Mouse (Mus musculus): ENCODE data around the gene Slc5a2. TPM values are rescaled to one million over a fixed set of nuclear protein-coding genes. Genes with fewer than 3 reads are reported as not detected.

Gene Slc5a2
- polyA plus RNA-seq, 1 experiment, result not detected

GRCm38 (mm10) chr7:128319140-128319539, 53.7 kb downstream of the Slc5a2 start:
- TF ChIP-seq MYOD1 (IDR thresholded peaks at IDR 0.05; ENCODE audit: control insufficient read depth in 1 of 3, insufficient read length in 2 of 3, low read depth in 2 of 3) (peak in 2 of 3 experiments; percentile 53 to 56), POLR2A (IDR thresholded peaks at IDR 0.05; ENCODE audit: insufficient read length, low read depth) (no peak), MYOG (IDR thresholded peaks at IDR 0.05; ENCODE audit: control insufficient read depth in 1 of 3, insufficient read depth in 1 of 3, insufficient read length in 2 of 3, low read depth in 2 of 3) (peak in 2 of 3 experiments; percentile 50 to 56)
- H3K36me3 ChIP-seq (ENCODE audit: control insufficient read depth, insufficient read depth), result no peaks in the 10 kb centered on the region
- no peak overlapping the region for H3K4me3 ChIP-seq
- H3ac ChIP-seq (ENCODE audit: control insufficient read depth, insufficient read length), result no peak overlapping the region
- H3K4me2 ChIP-seq (ENCODE audit: low read depth), result peak overlapping the region; percentile 2
- no peaks in the 10 kb centered on the region for H3K79me2 ChIP-seq (ENCODE audit: control insufficient read depth, insufficient read depth)
- no peaks in the 10 kb centered on the region for H3K27me3 ChIP-seq (ENCODE audit: control insufficient read depth, insufficient read depth, insufficient read length)

DNA sequence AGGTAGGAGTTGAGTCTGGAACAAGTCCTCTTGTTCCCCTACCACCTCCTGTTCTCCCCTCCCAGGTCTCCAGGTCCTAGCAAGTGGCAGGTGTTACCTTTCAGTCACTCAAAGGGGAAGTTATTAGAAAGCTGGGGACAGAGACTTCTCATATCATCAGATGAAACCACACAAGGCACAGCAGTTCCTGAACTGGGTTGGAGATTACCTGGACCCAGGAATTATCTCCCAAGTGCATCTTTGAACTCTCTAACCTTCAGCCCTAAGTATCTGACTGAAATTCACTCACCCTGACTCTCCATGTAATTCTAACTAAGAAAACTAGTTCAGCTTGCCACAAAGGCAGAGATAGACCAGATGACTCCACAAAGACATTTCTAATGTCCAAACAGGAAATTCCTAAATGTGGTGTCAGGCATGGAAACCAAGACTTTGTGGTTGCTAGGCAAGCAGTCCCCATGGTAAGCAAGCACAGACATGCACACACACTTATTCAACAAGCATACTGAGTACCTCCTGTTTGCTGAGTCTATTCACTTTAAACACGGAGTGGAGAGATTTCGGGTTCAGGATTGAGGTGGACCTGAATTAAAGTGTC, 54.9 kb downstream of the Slc5a2 start:
- Histone ChIP-seq H3K27me3 (ENCODE audit: control insufficient read depth, insufficient read depth, insufficient read length) (no peaks in the 10 kb centered on the region), H3K4me2 (ENCODE audit: low read depth) (peak overlapping the region; percentile 55), H3K36me3 (ENCODE audit: control insufficient read depth, insufficient read depth) (no peaks in the 10 kb centered on the region), H3K4me3 (no peak overlapping the region), H3K79me2 (ENCODE audit: control insufficient read depth, insufficient read depth) (no peaks in the 10 kb centered on the region), H3ac (ENCODE audit: control insufficient read depth, insufficient read length) (no peak overlapping the region)
- no peak for TF ChIP-seq REST (IDR thresholded peaks at IDR 0.05; ENCODE audit: insufficient read depth, insufficient read length)
- no peak for TF ChIP-seq POLR2AphosphoS2 (IDR thresholded peaks at IDR 0.05; ENCODE audit: insufficient read length, low read depth)
- no peak for TF ChIP-seq SRF (IDR thresholded peaks at IDR 0.05; ENCODE audit: control insufficient read depth, insufficient read length, low read depth)
- TF ChIP-seq TCF12 (IDR thresholded peaks at IDR 0.05; ENCODE audit: insufficient read depth, poor library complexity, severe bottlenecking), result no peak
- TF ChIP-seq TCF3 (IDR thresholded peaks at IDR 0.05; ENCODE audit: insufficient read length, low read depth), result no peak
- TF ChIP-seq MYOD1 (IDR thresholded peaks at IDR 0.05; ENCODE audit: control insufficient read depth in 1 of 3, insufficient read length in 2 of 3, low read depth in 2 of 3), result no peak
- no peak for TF ChIP-seq POLR2A (IDR thresholded peaks at IDR 0.05; ENCODE audit: insufficient read length, low read depth)
- TF ChIP-seq MYOG (IDR thresholded peaks at IDR 0.05; ENCODE audit: control insufficient read depth in 1 of 3, insufficient read depth in 1 of 3, insufficient read length in 2 of 3, low read depth in 2 of 3), result no peak
- no peak for TF ChIP-seq MAX (IDR thresholded peaks at IDR 0.05; ENCODE audit: low read depth)
- no peak for TF ChIP-seq USF1 (IDR thresholded peaks at IDR 0.05; ENCODE audit: low read depth)
- TF ChIP-seq CEBPB (IDR thresholded peaks at IDR 0.05; ENCODE audit: insufficient read depth, poor library complexity, severe bottlenecking), result no peak
- no peak for TF ChIP-seq E2F4 (IDR thresholded peaks at IDR 0.05; ENCODE audit: insufficient read depth)

DNA sequence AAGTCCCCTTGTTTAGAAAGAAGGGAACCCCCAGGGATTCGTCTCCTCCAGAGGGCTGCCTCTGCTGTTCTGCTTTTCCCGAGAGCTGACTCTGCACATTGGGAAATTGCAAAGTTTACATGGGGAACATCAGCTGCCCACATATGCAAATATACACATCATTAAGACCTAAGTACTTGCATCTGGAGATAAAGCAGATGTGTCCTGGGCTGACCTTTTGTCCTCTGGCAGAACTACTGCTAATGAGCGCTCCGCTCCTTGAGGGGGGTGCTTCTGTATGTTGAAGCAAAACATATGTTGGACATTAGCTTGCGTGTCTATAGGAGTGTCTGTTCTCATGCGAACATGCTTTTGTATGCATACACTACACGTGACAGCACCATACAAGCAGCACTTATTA, 55.8 kb downstream of the Slc5a2 start:
- TF ChIP-seq MAX (IDR thresholded peaks at IDR 0.05; ENCODE audit: low read depth), result no peak
- no peak for TF ChIP-seq REST (IDR thresholded peaks at IDR 0.05; ENCODE audit: insufficient read depth, insufficient read length)
- no peak for TF ChIP-seq POLR2A (IDR thresholded peaks at IDR 0.05; ENCODE audit: insufficient read length, low read depth)
- TF ChIP-seq MYOD1 (IDR thresholded peaks at IDR 0.05; ENCODE audit: control insufficient read depth in 1 of 3, insufficient read length in 2 of 3, low read depth in 2 of 3), result no peak
- TF ChIP-seq POLR2AphosphoS2 (IDR thresholded peaks at IDR 0.05; ENCODE audit: insufficient read length, low read depth), result no peak
- TF ChIP-seq MYOG (IDR thresholded peaks at IDR 0.05; ENCODE audit: control insufficient read depth in 1 of 3, insufficient read depth in 1 of 3, insufficient read length in 2 of 3, low read depth in 2 of 3), result no peak
- TF ChIP-seq CEBPB (IDR thresholded peaks at IDR 0.05; ENCODE audit: insufficient read depth, poor library complexity, severe bottlenecking), result no peak
- TF ChIP-seq TCF3 (IDR thresholded peaks at IDR 0.05; ENCODE audit: insufficient read length, low read depth), result no peak
- no peak for TF ChIP-seq SRF (IDR thresholded peaks at IDR 0.05; ENCODE audit: control insufficient read depth, insufficient read length, low read depth)
- Histone ChIP-seq H3K4me2 (ENCODE audit: low read depth) (no peak overlapping the region), H3K27me3 (ENCODE audit: control insufficient read depth, insufficient read depth, insufficient read length) (no peaks in the 10 kb centered on the region), H3K36me3 (ENCODE audit: control insufficient read depth, insufficient read depth) (no peaks in the 10 kb centered on the region), H3K79me2 (ENCODE audit: control insufficient read depth, insufficient read depth) (no peaks in the 10 kb centered on the region), H3ac (ENCODE audit: control insufficient read depth, insufficient read length) (no peak overlapping the region), H3K4me3 (no peak overlapping the region)

Other genes starting within 250 kb of the Slc5a2 start
- gene Itgam, start 203.0 kb upstream of the Slc5a2 start, polyA plus RNA-seq (2012; fragmentation: generic; extraction: Trizol), result 0.14 TPM
- not detected for gene Gm49368, start 203.0 kb upstream of the Slc5a2 start, polyA plus RNA-seq (2012; fragmentation: generic; extraction: Trizol)
- gene Itgax, start 136.1 kb upstream of the Slc5a2 start, polyA plus RNA-seq (2012; fragmentation: generic; extraction: Trizol), result not detected
- 0.13 TPM for gene Itgad, start 111.3 kb upstream of the Slc5a2 start, polyA plus RNA-seq (2012; fragmentation: generic; extraction: Trizol)
- 1,017 TPM for gene Cox6a2, start 59.3 kb upstream of the Slc5a2 start, polyA plus RNA-seq (2012; fragmentation: generic; extraction: Trizol)
- gene Armc5, start 28.3 kb upstream of the Slc5a2 start, polyA plus RNA-seq (2012; fragmentation: generic; extraction: Trizol), result 16.7 TPM
- 3.3 TPM for gene 9130023H24Rik, start 27.6 kb upstream of the Slc5a2 start, polyA plus RNA-seq (2012; fragmentation: generic; extraction: Trizol)
- 58.1 TPM for gene Tgfb1i1, start 18.8 kb upstream of the Slc5a2 start, polyA plus RNA-seq (2012; fragmentation: generic; extraction: Trizol)
- gene BC017158, start 32.5 kb downstream of the Slc5a2 start, polyA plus RNA-seq (2012; fragmentation: generic; extraction: Trizol), result 10.9 TPM
- 8.5 TPM for gene Rgs10, start 153.1 kb downstream of the Slc5a2 start, polyA plus RNA-seq (2012; fragmentation: generic; extraction: Trizol)
- 31.4 TPM for gene Tial1, start 196.1 kb downstream of the Slc5a2 start, polyA plus RNA-seq (2012; fragmentation: generic; extraction: Trizol)

Measured in myocyte (in vitro differentiated cells).